17 mouse cellular contexts compared by ENCODE assay signal in the genomic region with DNA sequence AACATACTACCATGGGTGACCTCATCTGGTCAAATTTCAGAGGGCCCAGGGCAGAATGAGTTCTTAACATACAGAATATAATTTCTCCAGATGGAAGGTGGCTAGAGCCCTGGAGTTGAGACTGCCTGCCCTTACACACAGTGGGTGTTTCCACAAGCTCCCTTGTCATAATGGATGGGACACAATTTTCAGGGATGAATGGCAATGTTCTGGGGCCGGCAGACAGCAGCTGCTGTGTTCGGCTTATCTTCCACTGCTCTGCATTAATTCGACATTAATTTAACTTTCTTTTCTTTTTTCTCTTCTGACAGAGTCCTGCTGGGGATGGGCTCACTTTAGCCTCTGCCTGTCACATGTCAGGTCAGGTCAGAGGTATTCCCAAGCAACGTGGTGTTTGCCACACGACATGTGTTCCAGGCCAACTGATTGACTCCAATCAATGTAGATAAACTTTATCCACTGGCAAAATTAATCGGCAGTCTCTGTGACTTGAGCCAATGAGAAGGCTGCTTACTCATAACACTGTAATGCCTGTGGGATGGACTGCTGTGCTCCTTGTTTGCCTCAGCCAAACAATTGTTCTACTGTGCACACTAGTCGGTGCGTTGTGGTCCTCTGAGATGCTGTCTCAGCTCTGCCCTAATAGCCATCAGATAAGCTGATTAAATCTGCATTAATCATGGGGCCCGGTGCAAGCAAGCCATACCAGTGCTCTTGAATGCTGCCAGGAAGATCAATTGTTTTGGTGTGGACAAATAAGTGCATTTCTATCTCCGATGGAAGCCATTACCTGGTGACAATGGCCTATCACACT.
DNase-seq lines count a peak whose midpoint lies in the region; ATAC-seq lines count a peak whose summit lies in the region.
"Had no signal": no experiment of that assay in that cellular context is flagged by ENCODE, and none has a peak within 500 bp of the region (broad histone marks: within the 10 kb centered on the region; RNA-seq: fewer than 3 reads in every experiment).

No protein-coding gene starts in this region.

- no peak overlapping the region for H3K4me2 ChIP-seq in forebrain, embryonic 15.5 days (replicated peaks)
- H3K4me2 ChIP-seq in midbrain, embryonic 15.5 days = no peak overlapping the region

- H3K9ac ChIP-seq in forebrain, embryonic 15.5 days (replicated peaks) = no peak overlapping the region
- no peak overlapping the region for H3K9ac ChIP-seq in midbrain, embryonic 15.5 days

- H3K27ac ChIP-seq in forebrain, embryonic 10.5 days = 0 out of 2 replicates have a peak overlapping the region, but pooled peaks have one; percentile 51
- H3K27ac ChIP-seq in forebrain, embryonic 15.5 days (replicated peaks) = no peak overlapping the region
- no peak overlapping the region for H3K27ac ChIP-seq in midbrain, embryonic 15.5 days
- H3K27ac ChIP-seq: heart, adult 2 months; left cerebral cortex, adult 2 months had no signal

- ATAC-seq in forebrain, embryonic 15.5 days (replicated peaks) = no peak
- peak; percentile 61 for ATAC-seq in midbrain, embryonic 15.5 days (replicated peaks)

- WGBS in forebrain, embryonic 10.5 days = 73% methylated on average over 10 of the region's 10 CpGs
- 24% methylated on average over 10 of the region's 10 CpGs for WGBS in forebrain, embryonic 15.5 days
- 17% methylated on average over 10 of the region's 10 CpGs for WGBS in midbrain, embryonic 15.5 days

- no peaks in the 10 kb centered on the region for H3K36me3 ChIP-seq in forebrain, embryonic 10.5 days (replicated peaks)
- H3K36me3 ChIP-seq in forebrain, embryonic 15.5 days = no peaks in the 10 kb centered on the region
- H3K36me3 ChIP-seq in midbrain, embryonic 15.5 days (replicated peaks) = no peaks in the 10 kb centered on the region

- H3K27me3 ChIP-seq in forebrain, embryonic 10.5 days (ENCODE audit: poor library complexity, severe bottlenecking) = peaks cover 7% of the 10 kb centered on the region; the same call in 1 of the 2 replicates
- no peaks in the 10 kb centered on the region for H3K27me3 ChIP-seq in forebrain, embryonic 15.5 days
- no peaks in the 10 kb centered on the region for H3K27me3 ChIP-seq in midbrain, embryonic 15.5 days (replicated peaks)

- no peak for DNase-seq in forebrain, embryonic 10.5 days (ENCODE audit: extremely low spot score, low spot score)
- peak; percentile 41 for DNase-seq in urinary bladder, postnatal 14 days (ENCODE audit: low spot score)
- DNase-seq in urinary bladder, postnatal 10 days (ENCODE audit: low spot score) = no peak
- no peak for DNase-seq in layer of hippocampus, adult 18-20 months (ENCODE audit: low spot score in 2 of 2)
- no peak for DNase-seq in layer of hippocampus, adult 9-11 months
- DNase-seq in adrenal gland, adult (ENCODE audit: inconsistent age in 2 of 2, low spot score in 1 of 2) = no peak
- DNase-seq: cerebellum, postnatal 10 days; heart, adult 2 months; heart, postnatal 36 days; kidney, postnatal 10 days; liver; lung, postnatal 10 days; thymus, postnatal 36 days had no signal

- H3K4me3 ChIP-seq in forebrain, embryonic 10.5 days = no peak overlapping the region
- H3K4me3 ChIP-seq in forebrain, embryonic 15.5 days = no peak overlapping the region
- H3K4me3 ChIP-seq in midbrain, embryonic 15.5 days = no peak overlapping the region
- H3K4me3 ChIP-seq: heart, adult 2 months; left cerebral cortex, adult 2 months; myocyte had no signal

- peaks cover 41% of the 10 kb centered on the region for H3K4me1 ChIP-seq in forebrain, embryonic 10.5 days
- H3K4me1 ChIP-seq in forebrain, embryonic 15.5 days = peaks cover 17% of the 10 kb centered on the region
- peaks cover 20% of the 10 kb centered on the region for H3K4me1 ChIP-seq in midbrain, embryonic 15.5 days

- no peaks in the 10 kb centered on the region for H3K9me3 ChIP-seq in forebrain, embryonic 10.5 days
- H3K9me3 ChIP-seq in forebrain, embryonic 15.5 days = no peaks in the 10 kb centered on the region
- H3K9me3 ChIP-seq in midbrain, embryonic 15.5 days = no peaks in the 10 kb centered on the region
